Mouse (Mus musculus): ENCODE measurements around the gene Siah1b.

DNA sequence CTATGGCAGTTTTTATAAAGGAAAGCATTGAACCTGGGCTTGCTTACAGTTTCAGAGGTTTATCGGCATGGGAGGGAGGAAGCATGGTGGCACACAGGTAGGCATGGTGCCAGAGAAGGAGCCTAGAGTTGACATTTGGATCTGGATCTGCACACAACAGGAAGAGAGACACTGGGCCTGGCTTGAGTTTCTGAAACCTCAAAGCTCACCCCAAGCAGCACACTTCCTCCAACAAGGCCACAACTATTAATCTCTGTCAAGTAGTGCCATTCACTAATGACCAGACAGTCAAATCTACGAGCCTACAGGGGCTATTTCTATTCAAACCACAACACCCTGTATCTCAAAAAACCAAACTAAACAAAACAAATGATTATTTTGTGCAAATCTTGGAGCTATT is 29.6 kb downstream of the Siah1b start:
- TF ChIP-seq E2F4 (IDR thresholded peaks at IDR 0.05; ENCODE audit: insufficient read depth) (no peak), MAX (IDR thresholded peaks at IDR 0.05; ENCODE audit: low read depth) (no peak), POLR2A (IDR thresholded peaks at IDR 0.05; ENCODE audit: insufficient read length, low read depth) (no peak), CEBPB (IDR thresholded peaks at IDR 0.05; ENCODE audit: insufficient read depth, poor library complexity, severe bottlenecking) (no peak), MYOG (IDR thresholded peaks at IDR 0.05; ENCODE audit: control insufficient read depth in 1 of 3, insufficient read depth in 1 of 3, insufficient read length in 2 of 3, low read depth in 2 of 3) (no peak), USF1 (IDR thresholded peaks at IDR 0.05; ENCODE audit: low read depth) (no peak), TCF12 (IDR thresholded peaks at IDR 0.05; ENCODE audit: insufficient read depth, poor library complexity, severe bottlenecking) (no peak), REST (IDR thresholded peaks at IDR 0.05; ENCODE audit: insufficient read depth, insufficient read length) (no peak), TCF3 (IDR thresholded peaks at IDR 0.05; ENCODE audit: insufficient read length, low read depth) (no peak), POLR2AphosphoS2 (IDR thresholded peaks at IDR 0.05; ENCODE audit: insufficient read length, low read depth) (no peak), SRF (IDR thresholded peaks at IDR 0.05; ENCODE audit: control insufficient read depth, insufficient read length, low read depth) (no peak)
